Mouse (Mus musculus) kidney, embryonic 16.5 days (tissue): ENCODE results near the gene Vars2. TPM values are rescaled to one million over a fixed set of nuclear protein-coding genes. Genes with fewer than 3 reads are reported as not detected.

Experiments
- ATAC-seq: fragments of 200-750 bp; cut with Nextera tagmentation; 2 replicates; pipeline ENCODE4 v1.8.0; 2017; ENCODE audit warnings: moderate TSS enrichment; ENCODE audit not compliant: low FRiP score, low TSS enrichment
- H3K27ac ChIP-seq: fragments of 300-500 bp; sonication (generic); 2 replicates; pipeline ENCODE4 v1.5.1; 2014; ENCODE audit warnings: low read length
- H3K27me3 ChIP-seq: fragments of 300-500 bp; sonication (generic); 2 replicates; pipeline ENCODE4 v1.6.1; 2014; ENCODE audit warnings: low read length, control low read depth, mixed read lengths; ENCODE audit not compliant: insufficient read depth
- H3K36me3 ChIP-seq: fragments of 300-500 bp; sonication (generic); 2 replicates; pipeline ENCODE4 v1.6.1; 2014; ENCODE audit warnings: low read length, control low read depth, mixed read lengths; ENCODE audit not compliant: insufficient read depth
- H3K4me1 ChIP-seq: fragments of 300-500 bp; sonication (generic); 2 replicates; pipeline ENCODE4 v1.6.1; 2014; ENCODE audit warnings: low read length, control low read depth, mixed read lengths; ENCODE audit not compliant: insufficient read depth
- H3K4me2 ChIP-seq: fragments of 300-500 bp; sonication (generic); replicated peaks from 2 replicates; pipeline ENCODE4 v1.6.1; 2014; ENCODE audit warnings: low read depth, low read length
- H3K4me3 ChIP-seq: fragments of 300-500 bp; sonication (generic); 2 replicates; pipeline ENCODE4 v1.5.1; 2014; ENCODE audit warnings: mild to moderate bottlenecking, low read length
- H3K9ac ChIP-seq: fragments of 300-500 bp; sonication (generic); replicated peaks from 2 replicates; pipeline ENCODE4 v1.6.1; 2014; ENCODE audit warnings: low read length
- H3K9me3 ChIP-seq: fragments of 300-500 bp; sonication (generic); 2 replicates; pipeline ENCODE4 v1.6.1; 2016; ENCODE audit warnings: low read length, control low read depth
- WGBS: fragments of 180-500 bp; shearing (Covaris S2); extraction: QIAGEN DNeasy Blood & Tissue Kit; methylation state at CpG from one replicate; pipeline ENCODE4 v1.1.7; 2014; 5-methylcytosine and 5-hydroxymethylcytosine counted together
- polyA plus RNA-seq: library from polyadenylated mRNA; unstranded; fragments of >200 nt; fragmentation: Nextera tagmentation; extraction: Ambion mirVana; gene quantifications from 2 replicates; pipeline ENCODE4 v1.2.1, GENCODE M21; 2015

The Vars2 gene
- polyA plus RNA-seq, 1 experiment from 2014 or later = 21.0 TPM

DNA sequence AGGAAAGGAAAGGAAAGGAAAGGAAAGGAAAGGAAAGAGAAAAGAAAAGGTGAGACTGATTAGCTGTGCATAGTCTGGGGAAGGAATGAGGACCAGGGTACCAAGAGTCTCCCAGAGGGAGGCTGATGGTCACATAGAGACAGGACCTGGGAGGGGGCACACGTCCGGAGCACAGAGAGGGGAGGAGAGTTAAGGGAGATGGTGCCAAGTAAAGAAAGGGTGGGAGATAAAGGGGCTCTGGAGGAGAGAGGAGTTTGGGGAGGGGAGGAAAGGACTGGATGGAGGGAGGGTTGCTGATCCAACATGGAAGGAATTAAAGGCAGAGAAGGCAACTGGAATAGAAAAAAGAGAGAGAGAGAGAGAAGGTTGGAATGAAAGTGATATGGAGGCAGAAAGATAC lies 35.7 kb upstream of the Vars2 start:
- peak overlapping the region; percentile 38; the same call in 1 of the 2 replicates for H3K9ac ChIP-seq

DNA sequence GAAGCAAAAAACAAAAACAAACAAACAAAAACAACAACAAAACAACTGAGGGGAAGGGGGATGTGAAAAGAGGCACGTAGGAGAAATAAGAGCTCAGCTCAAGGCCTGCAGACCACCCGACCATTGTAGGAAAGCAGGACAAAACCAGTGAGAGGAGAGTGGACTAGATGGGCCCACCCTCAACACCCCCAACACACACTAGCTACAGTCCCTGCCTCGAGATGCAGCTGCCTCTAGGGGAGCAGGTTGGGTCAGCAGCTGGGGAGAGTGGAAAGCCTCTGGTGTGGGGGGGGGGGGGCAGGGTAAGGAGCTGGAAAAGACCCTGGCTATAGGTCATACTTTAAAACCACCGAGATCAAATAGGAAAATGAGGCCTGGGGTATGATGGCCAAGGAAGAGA lies 35.2 kb upstream of the Vars2 start:
- no peak for ATAC-seq
- H3K36me3 ChIP-seq = peaks cover 4% of the 10 kb centered on the region; the same call in 1 of the 2 replicates
- H3K9me3 ChIP-seq = no peaks in the 10 kb centered on the region
- peak overlapping the region; percentile 70 for H3K4me3 ChIP-seq
- 11% methylated on average over 4 of the region's 4 CpGs for WGBS
- peak overlapping the region; percentile 75 for H3K4me2 ChIP-seq
- H3K9ac ChIP-seq = peak overlapping the region; percentile 83
- peak overlapping the region; percentile 98 for H3K27ac ChIP-seq
- peaks cover 63% of the 10 kb centered on the region for H3K4me1 ChIP-seq
- no peaks in the 10 kb centered on the region for H3K27me3 ChIP-seq

More for the DNA sequence above, 35.7 kb upstream of the Vars2 start:
- H3K4me1 ChIP-seq = peaks cover 59% of the 10 kb centered on the region
- H3K36me3 ChIP-seq = peaks cover 4% of the 10 kb centered on the region; the same call in 1 of the 2 replicates
- H3K9me3 ChIP-seq = no peaks in the 10 kb centered on the region
- H3K4me2 ChIP-seq = peak overlapping the region; percentile 75
- 23% methylated on average over 2 of the region's 2 CpGs for WGBS
- ATAC-seq = no peak
- no peaks in the 10 kb centered on the region for H3K27me3 ChIP-seq
- H3K4me3 ChIP-seq = peak overlapping the region; percentile 70
- peak overlapping the region; percentile 98 for H3K27ac ChIP-seq

DNA sequence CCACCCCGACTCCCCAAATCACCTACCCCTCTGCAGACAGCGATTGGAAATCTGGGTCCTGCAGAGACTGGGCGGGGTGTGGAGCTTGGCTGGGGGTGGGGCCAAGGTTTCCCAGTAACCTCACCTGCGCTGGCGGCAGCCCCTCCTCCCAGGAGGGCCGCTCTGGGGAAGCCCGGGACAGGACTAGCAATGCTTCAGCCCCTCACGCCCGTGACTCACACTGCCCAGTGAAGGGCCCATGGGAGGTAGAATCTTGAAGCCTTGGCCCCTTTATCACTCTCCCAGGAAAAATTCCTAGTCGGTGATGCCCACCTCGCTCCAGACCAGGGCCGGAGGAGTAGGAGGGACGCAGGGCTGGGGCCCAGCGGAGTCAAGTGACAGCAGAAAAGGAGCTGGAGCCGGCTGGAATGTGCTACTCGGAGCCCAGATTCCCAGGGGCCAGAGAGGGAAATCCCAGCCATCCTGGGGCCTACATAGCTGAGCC lies 34.6 kb upstream of the Vars2 start:
- H3K27me3 ChIP-seq = no peaks in the 10 kb centered on the region
- peaks cover 4% of the 10 kb centered on the region; the same call in 1 of the 2 replicates for H3K36me3 ChIP-seq
- peak overlapping the region; percentile 75 for H3K4me2 ChIP-seq
- 2% methylated on average over 16 of the region's 16 CpGs for WGBS
- H3K9ac ChIP-seq = peak overlapping the region; percentile 83
- H3K4me3 ChIP-seq = peak overlapping the region; percentile 70
- peak overlapping the region; percentile 98 for H3K27ac ChIP-seq
- H3K4me1 ChIP-seq = peaks cover 69% of the 10 kb centered on the region
- peak; percentile 40 for ATAC-seq
- H3K9me3 ChIP-seq = no peaks in the 10 kb centered on the region

DNA sequence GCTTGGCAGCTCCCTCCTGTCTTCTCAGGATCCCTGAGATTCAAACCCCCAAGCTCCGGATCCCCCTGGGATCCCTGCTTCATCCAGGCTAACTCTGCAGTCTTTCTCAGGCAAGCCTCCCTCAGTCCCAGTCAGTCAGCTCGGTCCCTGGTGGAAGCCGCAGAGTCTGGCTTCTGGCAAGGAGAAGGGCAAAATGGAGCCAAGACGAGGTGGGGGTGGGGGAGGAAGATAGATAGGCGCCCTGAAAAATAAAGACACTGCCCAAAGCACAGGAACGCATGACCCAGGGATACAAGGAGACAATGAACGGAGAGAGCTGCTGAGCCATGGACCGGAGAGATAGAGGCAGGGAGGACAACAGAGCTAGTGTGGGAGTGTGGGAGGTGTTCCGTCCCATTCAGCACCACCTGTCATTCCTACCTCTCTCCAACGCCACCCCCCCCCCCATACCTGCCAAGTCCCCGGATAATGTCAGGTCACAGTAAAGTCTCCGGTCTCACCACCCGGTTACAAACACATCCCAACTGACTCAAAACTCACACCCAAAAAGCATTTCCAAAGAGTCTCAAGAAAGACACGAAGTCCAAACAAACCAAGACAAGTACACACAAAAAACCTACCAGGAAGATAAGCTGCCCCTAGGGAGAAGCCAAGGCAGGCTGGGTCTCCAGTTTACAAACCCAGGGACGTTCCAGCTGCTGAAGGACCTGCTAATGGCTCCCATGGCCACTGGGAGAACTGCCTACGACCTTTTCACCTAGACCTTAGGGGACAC lies 34.0 kb upstream of the Vars2 start:
- Histone ChIP-seq H3K27ac (peak overlapping the region; percentile 98), H3K27me3 (no peaks in the 10 kb centered on the region), H3K9me3 (no peaks in the 10 kb centered on the region), H3K4me3 (peak overlapping the region; percentile 70), H3K36me3 (peaks cover 4% of the 10 kb centered on the region; the same call in 1 of the 2 replicates), H3K4me2 (peak overlapping the region; percentile 75), H3K4me1 (peaks cover 74% of the 10 kb centered on the region), H3K9ac (peak overlapping the region; percentile 83)
- WGBS = 1% methylated on average over 16 of the region's 16 CpGs
- no peak for ATAC-seq

DNA sequence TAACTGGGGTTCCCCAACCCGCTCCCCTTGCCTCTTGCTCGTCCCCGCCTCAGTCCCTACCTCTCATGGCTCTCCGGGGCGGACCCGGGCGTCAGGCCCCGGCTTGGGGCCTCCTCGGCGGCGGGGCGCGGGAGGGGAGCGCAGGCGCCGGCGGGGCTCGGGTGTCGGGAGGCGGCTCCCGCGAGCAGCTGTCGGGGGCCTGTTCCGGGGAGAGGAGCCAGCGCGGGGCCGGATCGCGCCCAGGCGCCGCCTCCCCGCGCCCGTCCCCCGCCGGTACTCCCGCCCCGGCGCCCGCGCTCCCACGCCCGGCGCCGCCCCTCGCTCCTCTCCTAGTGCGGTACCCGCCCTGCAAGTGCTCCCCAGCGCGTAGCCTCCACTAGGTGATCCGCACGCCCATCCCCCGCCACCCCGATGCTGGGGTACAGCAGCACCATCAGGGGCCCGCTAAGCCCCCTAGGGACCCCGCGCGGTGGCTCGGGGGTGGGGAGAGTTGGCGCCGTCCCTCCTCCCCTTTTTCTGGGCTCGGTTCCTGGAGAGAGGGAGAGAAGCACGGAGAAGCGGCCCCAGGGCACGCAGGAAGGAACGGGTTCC lies 33.1 kb upstream of the Vars2 start:
- Histone ChIP-seq H3K4me2 (peak overlapping the region; percentile 75), H3K27me3 (no peaks in the 10 kb centered on the region), H3K36me3 (peaks cover 7% of the 10 kb centered on the region), H3K27ac (peak overlapping the region; percentile 98), H3K9ac (peak overlapping the region; percentile 83), H3K4me1 (peaks cover 68% of the 10 kb centered on the region), H3K9me3 (peaks cover 1% of the 10 kb centered on the region), H3K4me3 (peak overlapping the region; percentile 70)
- ATAC-seq = peak; percentile 60
- WGBS = under 1% methylated on average over 42 of the region's 66 CpGs

DNA sequence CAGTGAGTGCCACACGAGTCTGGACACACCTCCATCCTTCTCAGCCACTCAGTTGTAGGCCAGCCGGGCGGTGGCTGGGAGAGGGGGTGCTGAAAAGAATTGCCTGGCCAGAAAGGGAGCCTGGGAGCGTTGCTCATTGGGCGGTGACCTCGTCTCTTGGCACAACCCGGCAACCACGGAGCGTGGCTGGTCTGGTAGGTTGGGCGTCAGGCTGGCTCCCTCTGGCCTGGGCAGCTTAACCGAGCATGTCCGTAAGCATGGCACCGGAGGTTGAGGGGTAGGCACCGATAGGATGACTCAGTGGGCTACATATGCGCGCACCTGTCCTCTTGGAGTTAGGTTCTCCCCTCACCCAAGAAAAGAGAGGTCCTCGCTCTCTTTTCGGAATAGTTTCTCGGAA lies 32.5 kb upstream of the Vars2 start:
- Histone ChIP-seq H3K4me1 (peaks cover 62% of the 10 kb centered on the region), H3K36me3 (peaks cover 12% of the 10 kb centered on the region), H3K4me3 (peak overlapping the region; percentile 70), H3K27me3 (no peaks in the 10 kb centered on the region), H3K9me3 (peaks cover 6% of the 10 kb centered on the region), H3K9ac (peak overlapping the region; percentile 83), H3K4me2 (peak overlapping the region; percentile 75), H3K27ac (peak overlapping the region; percentile 98)
- 2% methylated on average over 19 of the region's 19 CpGs for WGBS
- ATAC-seq = peak; percentile 58

DNA sequence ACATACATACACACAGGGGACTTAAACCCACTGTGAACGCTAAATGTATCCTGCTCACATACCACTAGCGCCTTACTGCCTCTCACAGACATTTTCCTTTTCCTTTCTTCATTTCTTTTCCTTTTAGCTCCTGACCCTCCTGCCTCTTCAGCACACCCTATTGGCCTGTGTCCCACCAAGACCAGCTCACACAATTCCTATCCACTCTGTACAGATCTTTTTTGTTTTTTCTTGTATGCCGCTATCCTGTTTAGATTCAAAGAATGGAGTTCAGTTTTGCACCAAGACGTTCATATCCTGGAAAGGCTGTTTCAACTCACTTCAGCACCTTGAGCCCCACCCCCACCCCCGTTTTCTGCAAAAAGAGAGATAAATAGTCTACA lies 31.1 kb upstream of the Vars2 start:
- 43% methylated on average over 5 of the region's 5 CpGs for WGBS
- H3K9ac ChIP-seq = peak overlapping the region; percentile 67
- peak overlapping the region; percentile 55 for H3K4me2 ChIP-seq
- peak overlapping the region; percentile 78 for H3K27ac ChIP-seq
- H3K36me3 ChIP-seq = peaks cover 15% of the 10 kb centered on the region
- no peaks in the 10 kb centered on the region for H3K27me3 ChIP-seq
- peaks cover 52% of the 10 kb centered on the region for H3K4me1 ChIP-seq
- no peak for ATAC-seq
- H3K9me3 ChIP-seq = peaks cover 6% of the 10 kb centered on the region
- peak overlapping the region; percentile 38 for H3K4me3 ChIP-seq

DNA sequence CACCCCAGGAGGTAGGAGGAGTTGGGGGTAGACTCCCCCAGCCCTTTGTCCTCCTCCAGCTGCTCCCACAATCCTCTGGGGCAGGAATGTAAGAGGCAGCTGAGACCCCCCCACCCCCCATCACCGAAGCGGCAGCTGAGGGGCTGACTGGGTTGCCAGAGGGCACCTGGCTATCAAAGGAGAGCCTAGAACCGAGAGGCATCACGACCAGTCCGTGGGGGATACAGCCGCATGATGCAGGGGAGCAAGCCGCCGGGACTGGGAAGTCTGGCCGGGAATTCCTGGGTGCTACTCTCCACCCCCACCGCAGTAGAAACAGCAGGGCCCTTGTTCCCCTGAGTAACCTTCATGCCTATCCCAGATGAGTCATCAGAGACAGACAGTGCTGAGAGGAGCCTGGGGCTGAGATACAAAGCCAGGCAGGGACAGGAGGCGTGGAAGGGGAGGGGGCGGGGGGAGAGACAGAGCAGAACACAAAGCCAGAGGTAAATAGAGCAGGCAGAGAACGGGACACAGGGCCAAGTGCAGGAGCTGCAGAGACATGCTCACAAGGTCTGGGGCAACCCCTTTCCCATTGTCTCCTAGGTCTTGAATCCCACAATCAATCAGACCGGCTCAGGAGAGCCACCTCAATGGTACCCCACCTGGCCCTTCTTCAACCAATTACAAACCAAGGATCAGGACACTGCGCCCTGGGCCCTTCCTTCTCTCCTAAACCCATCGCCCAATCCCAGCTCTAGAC lies 30.5 kb upstream of the Vars2 start:
- Histone ChIP-seq H3K4me1 (peaks cover 50% of the 10 kb centered on the region), H3K4me3 (peak overlapping the region; percentile 38), H3K36me3 (peaks cover 20% of the 10 kb centered on the region), H3K4me2 (peak overlapping the region; percentile 55), H3K9ac (peak overlapping the region; percentile 67), H3K9me3 (peaks cover 6% of the 10 kb centered on the region), H3K27ac (peak overlapping the region; percentile 78), H3K27me3 (no peaks in the 10 kb centered on the region)
- 0 out of 2 replicates have a peak, but pooled peaks have one; percentile 4 for ATAC-seq
- 6% methylated on average over 16 of the region's 16 CpGs for WGBS

DNA sequence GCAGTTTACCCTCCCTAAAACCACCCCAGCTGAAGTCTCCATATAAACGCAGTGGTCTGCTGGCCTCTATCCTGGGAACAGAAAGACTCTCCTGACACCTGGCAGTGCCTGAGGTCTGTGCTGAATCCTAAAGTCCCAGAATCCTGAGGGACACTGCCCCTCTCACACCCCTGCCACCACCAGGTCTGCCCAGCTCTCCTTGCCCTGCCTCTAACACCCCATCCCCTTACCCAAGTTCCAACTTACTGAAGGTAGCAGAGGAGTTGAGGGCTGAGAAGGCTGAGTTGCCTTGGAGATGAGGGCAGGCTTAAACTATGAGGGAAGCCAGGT lies 30.0 kb upstream of the Vars2 start:
- Histone ChIP-seq H3K9me3 (peaks cover 6% of the 10 kb centered on the region), H3K9ac (peak overlapping the region; percentile 67), H3K27ac (peak overlapping the region; percentile 78), H3K36me3 (peaks cover 26% of the 10 kb centered on the region), H3K4me1 (peaks cover 44% of the 10 kb centered on the region), H3K4me2 (peak overlapping the region; percentile 55), H3K27me3 (no peaks in the 10 kb centered on the region), H3K4me3 (peak overlapping the region; percentile 38)
- ATAC-seq = no peak
- 27% methylated on average over 1 of the region's 1 CpGs for WGBS
